Mouse (Mus musculus): ENCODE measurements around the gene Prg4. TPM values are rescaled to one million over a fixed set of nuclear protein-coding genes. Genes with fewer than 3 reads are reported as not detected.

Prg4 gene
- polyA plus RNA-seq, 1 experiment from 2014 or later, result 0.63 TPM

DNA sequence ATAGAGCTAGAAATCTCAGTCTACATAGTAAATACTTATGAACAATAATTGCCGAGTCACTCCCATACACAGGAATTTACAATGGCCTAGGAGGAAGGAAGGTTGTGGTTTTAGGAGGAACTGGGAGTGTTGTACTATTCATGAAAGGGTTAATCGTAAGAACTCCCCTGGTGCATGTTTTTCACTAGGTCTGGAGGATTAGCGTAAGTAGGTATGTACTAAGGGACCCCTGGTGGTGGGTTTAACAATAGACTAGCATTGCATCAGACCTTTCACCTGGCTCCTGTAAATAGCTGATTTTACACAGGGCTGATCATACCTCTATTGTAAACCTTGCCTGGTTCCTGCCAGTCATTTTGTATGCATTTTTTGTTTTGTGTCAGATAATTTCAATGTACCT lies 39.7 kb downstream of the Prg4 start:
- Histone ChIP-seq H3K4me2 (ENCODE audit: low read length) (no peak overlapping the region), H3K36me3 (ENCODE audit: control insufficient read depth, insufficient read depth, low read length) (peaks cover 87% of the 10 kb centered on the region), H3K9ac (ENCODE audit: low read length) (no peak overlapping the region), H3K27ac (ENCODE audit: low read depth, low read length) (no peak overlapping the region), H3K4me3 (ENCODE audit: low read depth, low read length) (no peak overlapping the region), H3K27me3 (replicated peaks; ENCODE audit: control insufficient read depth, insufficient read depth, low read length) (no peaks in the 10 kb centered on the region), H3K9me3 (replicated peaks; ENCODE audit: control insufficient read depth, low read length) (no peaks in the 10 kb centered on the region), H3K4me1 (ENCODE audit: control insufficient read depth, insufficient read depth, low read length) (no peaks in the 10 kb centered on the region)
- 34% methylated on average over 3 of the region's 3 CpGs for WGBS
- DNase-seq (ENCODE audit: low spot score) (no peak), ATAC-seq (no peak)

DNA sequence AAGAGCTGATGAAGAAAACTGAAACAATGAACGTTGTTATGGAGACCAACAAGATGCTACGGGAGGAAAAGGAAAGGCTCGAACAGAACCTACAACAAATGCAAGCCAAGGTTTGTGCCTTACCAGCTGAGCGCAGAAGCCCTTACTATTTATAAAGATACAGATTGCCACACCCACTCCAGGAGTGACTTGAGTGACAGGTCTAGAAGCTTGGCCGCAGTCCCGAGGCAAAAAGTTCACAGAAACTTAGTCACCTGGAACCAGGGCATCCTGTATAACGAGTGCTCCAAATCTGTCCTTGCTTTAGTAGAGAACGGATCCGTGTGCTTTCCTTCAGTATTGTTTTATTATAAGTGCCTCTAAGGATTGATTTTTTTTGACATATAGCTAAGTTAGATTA lies 40.3 kb downstream of the Prg4 start:
- H3K4me2 ChIP-seq (ENCODE audit: low read length), result no peak overlapping the region

GRCm38 (mm10) chr1:150418426-150418825 lies 47.5 kb downstream of the Prg4 start:
- Histone ChIP-seq H3K4me2 (ENCODE audit: low read length) (no peak overlapping the region), H3K4me1 (ENCODE audit: control insufficient read depth, insufficient read depth, low read length) (no peaks in the 10 kb centered on the region), H3K27ac (ENCODE audit: low read depth, low read length) (no peak overlapping the region), H3K36me3 (ENCODE audit: control insufficient read depth, insufficient read depth, low read length) (peaks cover 78% of the 10 kb centered on the region), H3K4me3 (ENCODE audit: low read depth, low read length) (no peak overlapping the region), H3K9ac (ENCODE audit: low read length) (no peak overlapping the region), H3K9me3 (replicated peaks; ENCODE audit: control insufficient read depth, low read length) (no peaks in the 10 kb centered on the region), H3K27me3 (replicated peaks; ENCODE audit: control insufficient read depth, insufficient read depth, low read length) (no peaks in the 10 kb centered on the region)
- DNase-seq (ENCODE audit: low spot score) (no peak), ATAC-seq (no peak)
- WGBS, result 93% methylated on average over 4 of the region's 4 CpGs

More for the DNA sequence above, 40.3 kb downstream of the Prg4 start:
- DNase-seq (ENCODE audit: low spot score), result no peak
- peaks cover 85% of the 10 kb centered on the region for H3K36me3 ChIP-seq (ENCODE audit: control insufficient read depth, insufficient read depth, low read length)
- H3K27ac ChIP-seq (ENCODE audit: low read depth, low read length), result no peak overlapping the region
- WGBS, result 78% methylated on average over 9 of the region's 9 CpGs
- no peak overlapping the region for H3K4me3 ChIP-seq (ENCODE audit: low read depth, low read length)
- H3K9me3 ChIP-seq (replicated peaks; ENCODE audit: control insufficient read depth, low read length), result no peaks in the 10 kb centered on the region
- H3K4me1 ChIP-seq (ENCODE audit: control insufficient read depth, insufficient read depth, low read length), result no peaks in the 10 kb centered on the region
- no peak for ATAC-seq
- H3K9ac ChIP-seq (ENCODE audit: low read length), result no peak overlapping the region
- no peaks in the 10 kb centered on the region for H3K27me3 ChIP-seq (replicated peaks; ENCODE audit: control insufficient read depth, insufficient read depth, low read length)

GRCm38 (mm10) chr1:150416006-150416405 lies 50.0 kb downstream of the Prg4 start:
- Histone ChIP-seq H3K4me2 (ENCODE audit: low read length) (no peak overlapping the region), H3K27ac (ENCODE audit: low read depth, low read length) (no peak overlapping the region), H3K36me3 (ENCODE audit: control insufficient read depth, insufficient read depth, low read length) (peaks cover 74% of the 10 kb centered on the region), H3K4me3 (ENCODE audit: low read depth, low read length) (no peak overlapping the region), H3K4me1 (ENCODE audit: control insufficient read depth, insufficient read depth, low read length) (no peaks in the 10 kb centered on the region), H3K9ac (ENCODE audit: low read length) (no peak overlapping the region), H3K9me3 (replicated peaks; ENCODE audit: control insufficient read depth, low read length) (no peaks in the 10 kb centered on the region), H3K27me3 (replicated peaks; ENCODE audit: control insufficient read depth, insufficient read depth, low read length) (no peaks in the 10 kb centered on the region)
- no peak for DNase-seq (ENCODE audit: low spot score)
- no peak for ATAC-seq
- WGBS, result 94% methylated on average over 3 of the region's 3 CpGs

GRCm38 (mm10) chr1:150409996-150410395 lies 56.0 kb downstream of the Prg4 start:
- DNase-seq (ENCODE audit: low spot score) (no peak), ATAC-seq (no peak)
- WGBS, result 96% methylated on average over 6 of the region's 6 CpGs
- no peak overlapping the region for H3K27ac ChIP-seq (ENCODE audit: low read depth, low read length)
- no peaks in the 10 kb centered on the region for H3K9me3 ChIP-seq (replicated peaks; ENCODE audit: control insufficient read depth, low read length)
- H3K27me3 ChIP-seq (replicated peaks; ENCODE audit: control insufficient read depth, insufficient read depth, low read length), result no peaks in the 10 kb centered on the region
- H3K4me3 ChIP-seq (ENCODE audit: low read depth, low read length), result no peak overlapping the region
- H3K4me2 ChIP-seq (ENCODE audit: low read length), result no peak overlapping the region
- H3K4me1 ChIP-seq (ENCODE audit: control insufficient read depth, insufficient read depth, low read length), result no peaks in the 10 kb centered on the region
- peaks cover 75% of the 10 kb centered on the region for H3K36me3 ChIP-seq (ENCODE audit: control insufficient read depth, insufficient read depth, low read length)
- H3K9ac ChIP-seq (ENCODE audit: low read length), result no peak overlapping the region

- ATAC-seq (no peak), DNase-seq (ENCODE audit: low spot score) (no peak)
- Histone ChIP-seq H3K4me1 (ENCODE audit: control insufficient read depth, insufficient read depth, low read length) (no peaks in the 10 kb centered on the region), H3K4me2 (ENCODE audit: low read length) (no peak overlapping the region), H3K27ac (ENCODE audit: low read depth, low read length) (no peak overlapping the region), H3K36me3 (ENCODE audit: control insufficient read depth, insufficient read depth, low read length) (peaks cover 66% of the 10 kb centered on the region), H3K4me3 (ENCODE audit: low read depth, low read length) (no peak overlapping the region), H3K27me3 (replicated peaks; ENCODE audit: control insufficient read depth, insufficient read depth, low read length) (no peaks in the 10 kb centered on the region), H3K9me3 (replicated peaks; ENCODE audit: control insufficient read depth, low read length) (no peaks in the 10 kb centered on the region), H3K9ac (ENCODE audit: low read length) (no peak overlapping the region)
- WGBS, result 91% methylated on average over 9 of the region's 9 CpGs
Measured at GRCm38 (mm10) chr1:150407285-150407684, 58.7 kb downstream of the Prg4 start.

- Histone ChIP-seq H3K4me2 (ENCODE audit: low read length) (no peak overlapping the region), H3K36me3 (ENCODE audit: control insufficient read depth, insufficient read depth, low read length) (peaks cover 61% of the 10 kb centered on the region), H3K9ac (ENCODE audit: low read length) (no peak overlapping the region), H3K27ac (ENCODE audit: low read depth, low read length) (no peak overlapping the region), H3K9me3 (replicated peaks; ENCODE audit: control insufficient read depth, low read length) (no peaks in the 10 kb centered on the region), H3K4me3 (ENCODE audit: low read depth, low read length) (no peak overlapping the region), H3K27me3 (replicated peaks; ENCODE audit: control insufficient read depth, insufficient read depth, low read length) (no peaks in the 10 kb centered on the region), H3K4me1 (ENCODE audit: control insufficient read depth, insufficient read depth, low read length) (no peaks in the 10 kb centered on the region)
- 95% methylated on average over 3 of the region's 3 CpGs for WGBS
- ATAC-seq (no peak), DNase-seq (ENCODE audit: low spot score) (no peak)
Measured at GRCm38 (mm10) chr1:150404555-150404954, 61.4 kb downstream of the Prg4 start.

DNA sequence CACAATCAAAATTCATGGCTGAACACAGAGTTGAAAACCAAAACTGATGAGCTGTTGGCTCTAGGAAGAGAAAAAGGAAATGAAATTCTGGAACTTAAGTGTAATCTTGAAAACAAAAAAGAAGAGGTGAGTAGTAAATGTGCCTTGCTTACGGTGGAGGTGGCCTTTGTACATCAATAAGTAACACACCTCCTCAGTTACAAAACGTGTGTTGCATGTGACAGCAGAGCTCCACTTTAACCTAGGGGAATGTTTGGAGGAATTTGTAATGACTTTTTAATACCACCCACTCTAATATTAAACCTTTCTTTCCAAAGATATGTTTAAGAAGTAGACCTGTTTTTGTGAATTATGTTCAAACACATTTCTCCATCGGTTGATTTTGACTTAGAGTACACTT lies 62.1 kb downstream of the Prg4 start:
- no peaks in the 10 kb centered on the region for H3K27me3 ChIP-seq (replicated peaks; ENCODE audit: control insufficient read depth, insufficient read depth, low read length)
- 95% methylated on average over 3 of the region's 3 CpGs for WGBS
- no peak for DNase-seq (ENCODE audit: low spot score)
- H3K36me3 ChIP-seq (ENCODE audit: control insufficient read depth, insufficient read depth, low read length), result peaks cover 60% of the 10 kb centered on the region
- H3K9me3 ChIP-seq (replicated peaks; ENCODE audit: control insufficient read depth, low read length), result no peaks in the 10 kb centered on the region
- no peak for ATAC-seq
- H3K4me1 ChIP-seq (ENCODE audit: control insufficient read depth, insufficient read depth, low read length), result no peaks in the 10 kb centered on the region
- H3K27ac ChIP-seq (ENCODE audit: low read depth, low read length), result no peak overlapping the region
- H3K4me3 ChIP-seq (ENCODE audit: low read depth, low read length), result no peak overlapping the region
- no peak overlapping the region for H3K9ac ChIP-seq (ENCODE audit: low read length)
- H3K4me2 ChIP-seq (ENCODE audit: low read length), result no peak overlapping the region
